Mouse (Mus musculus): Measurements from ENCODE around the gene Myo1d. TPM values are rescaled to one million over a fixed set of nuclear protein-coding genes. Genes with fewer than 3 reads are reported as not detected.

The Myo1d gene
- polyA plus RNA-seq, 2 experiments = 3.3 to 7.5 TPM

GRCm38 (mm10) chr11:80476222-80477189 is 303.3 kb downstream of the Myo1d start, which contains the start of gene Cdk5r1:
Cdk5r1 (plus strand) TSS chr11:80477023.
- Histone ChIP-seq H3K27me3 (ENCODE audit: control insufficient read depth, insufficient read depth, low read length) (no peaks in the 10 kb centered on the region; the same call in 1 of the 2 replicates), H3K9ac (replicated peaks) (peak within 1 kb of the TSS; percentile 37), H3K36me3 (replicated peaks; ENCODE audit: control insufficient read depth, insufficient read depth, low read depth) (peaks cover 15% of the 10 kb centered on the region), H3K4me1 (replicated peaks; ENCODE audit: control insufficient read depth in 2 of 2, insufficient read depth in 2 of 2, low read length in 1 of 2) (peaks cover 7 to 8% of the 10 kb centered on the region in 2 experiments; a peak in 2 of 4 replicates), H3K4me3 (ENCODE audit: insufficient read depth in 1 of 2, low read depth in 2 of 2, low read length in 2 of 2) (peak within 1 kb of the TSS; percentile 63 to 67), H3K27ac (no peak within 1 kb of the TSS), H3K4me2 (ENCODE audit: low read depth) (peak within 1 kb of the TSS; percentile 94), H3K9me3 (ENCODE audit: control insufficient read depth, low read length) (no peaks in the 10 kb centered on the region)
- peak; percentile 71 to 73 (median 72) for DNase-seq (ENCODE audit: low read depth in 3 of 3, low spot score in 3 of 3)
- TF ChIP-seq CTCF (IDR thresholded peaks at IDR 0.05; ENCODE audit: low read depth) (0 out of 2 replicates have a peak, but pooled peaks have one; percentile 33), EP300 (IDR thresholded peaks at IDR 0.05; ENCODE audit: low read depth) (no peak)
- peak; percentile 92 for ATAC-seq (ENCODE audit: insufficient read depth)
- under 1% methylated on average over 99 of the region's 116 CpGs for WGBS (ENCODE audit: insufficient replicate concordance)

- no peak for DNase-seq (ENCODE audit: low read depth in 3 of 3, low spot score in 3 of 3)
- Histone ChIP-seq H3K4me3 (ENCODE audit: insufficient read depth in 1 of 2, low read depth in 2 of 2, low read length in 2 of 2) (no peak overlapping the region), H3K27ac (no peak overlapping the region), H3K36me3 (replicated peaks; ENCODE audit: control insufficient read depth, insufficient read depth, low read depth) (peaks cover 20% of the 10 kb centered on the region), H3K27me3 (ENCODE audit: control insufficient read depth, insufficient read depth, low read length) (no peaks in the 10 kb centered on the region; the same call in 1 of the 2 replicates), H3K4me2 (ENCODE audit: low read depth) (no peak overlapping the region), H3K9me3 (ENCODE audit: control insufficient read depth, low read length) (no peaks in the 10 kb centered on the region), H3K9ac (replicated peaks) (no peak overlapping the region), H3K4me1 (replicated peaks; ENCODE audit: control insufficient read depth in 2 of 2, insufficient read depth in 2 of 2, low read length in 1 of 2) (peaks cover 7 to 8% of the 10 kb centered on the region in 2 experiments; a peak in 2 of 4 replicates)
- 78% methylated on average over 9 of the region's 9 CpGs for WGBS (ENCODE audit: insufficient replicate concordance)
- no peak for TF ChIP-seq EP300 (IDR thresholded peaks at IDR 0.05; ENCODE audit: low read depth)
- TF ChIP-seq CTCF (IDR thresholded peaks at IDR 0.05; ENCODE audit: low read depth) = no peak
- no peak for ATAC-seq (ENCODE audit: insufficient read depth)
These were observed 304.3 kb downstream of the Myo1d start for GRCm38 (mm10) chr11:80475544-80475943.

DNA sequence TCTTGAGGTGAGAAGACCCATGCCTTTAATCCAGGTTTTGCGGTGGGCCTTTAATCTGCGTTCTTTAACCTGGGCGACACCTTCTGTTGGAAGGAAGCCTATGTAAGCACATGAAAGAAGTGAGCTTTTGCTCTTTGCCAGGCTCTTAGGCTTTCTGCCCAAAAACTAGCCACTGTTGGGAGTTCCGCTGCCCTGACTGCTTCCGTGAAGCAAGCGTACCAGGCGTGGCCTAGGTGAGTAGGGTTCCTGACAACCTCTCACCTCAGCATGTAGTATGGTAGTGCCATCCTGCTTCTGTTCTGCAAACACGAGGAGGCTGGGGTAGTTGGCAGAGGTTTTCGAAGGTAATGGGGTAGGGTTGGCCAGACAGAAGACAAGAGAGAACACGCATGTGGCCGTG is 305.0 kb downstream of the Myo1d start:
- Histone ChIP-seq H3K4me1 (replicated peaks; ENCODE audit: control insufficient read depth in 2 of 2, insufficient read depth in 2 of 2, low read length in 1 of 2) (peaks cover 7 to 8% of the 10 kb centered on the region in 2 experiments; a peak in 2 of 4 replicates), H3K27me3 (ENCODE audit: control insufficient read depth, insufficient read depth, low read length) (no peaks in the 10 kb centered on the region; the same call in 1 of the 2 replicates), H3K4me3 (ENCODE audit: insufficient read depth in 1 of 2, low read depth in 2 of 2, low read length in 2 of 2) (no peak overlapping the region), H3K9ac (replicated peaks) (no peak overlapping the region), H3K9me3 (ENCODE audit: control insufficient read depth, low read length) (no peaks in the 10 kb centered on the region), H3K27ac (no peak overlapping the region), H3K4me2 (ENCODE audit: low read depth) (no peak overlapping the region), H3K36me3 (replicated peaks; ENCODE audit: control insufficient read depth, insufficient read depth, low read depth) (peaks cover 27% of the 10 kb centered on the region)
- WGBS (ENCODE audit: insufficient replicate concordance) = 85% methylated on average over 11 of the region's 11 CpGs
- DNase-seq (ENCODE audit: low read depth in 3 of 3, low spot score in 3 of 3) = no peak
- no peak for TF ChIP-seq EP300 (IDR thresholded peaks at IDR 0.05; ENCODE audit: low read depth)
- no peak for TF ChIP-seq CTCF (IDR thresholded peaks at IDR 0.05; ENCODE audit: low read depth)
- no peak for ATAC-seq (ENCODE audit: insufficient read depth)

- Histone ChIP-seq H3K4me1 (replicated peaks; ENCODE audit: control insufficient read depth in 2 of 2, insufficient read depth in 2 of 2, low read length in 1 of 2) (peaks cover 7 to 8% of the 10 kb centered on the region in 2 experiments; a peak in 2 of 4 replicates), H3K36me3 (replicated peaks; ENCODE audit: control insufficient read depth, insufficient read depth, low read depth) (peaks cover 34% of the 10 kb centered on the region), H3K9me3 (ENCODE audit: control insufficient read depth, low read length) (no peaks in the 10 kb centered on the region), H3K9ac (replicated peaks) (no peak overlapping the region), H3K27ac (no peak overlapping the region), H3K4me3 (ENCODE audit: insufficient read depth in 1 of 2, low read depth in 2 of 2, low read length in 2 of 2) (no peak overlapping the region), H3K27me3 (ENCODE audit: control insufficient read depth, insufficient read depth, low read length) (no peaks in the 10 kb centered on the region; the same call in 1 of the 2 replicates), H3K4me2 (ENCODE audit: low read depth) (no peak overlapping the region)
- ATAC-seq (ENCODE audit: insufficient read depth) = no peak
- WGBS (ENCODE audit: insufficient replicate concordance) = 39% methylated on average over 2 of the region's 2 CpGs
- TF ChIP-seq EP300 (IDR thresholded peaks at IDR 0.05; ENCODE audit: low read depth) (no peak), CTCF (IDR thresholded peaks at IDR 0.05; ENCODE audit: low read depth) (peak; percentile 46)
- no peak for DNase-seq (ENCODE audit: low read depth in 3 of 3, low spot score in 3 of 3)
These were observed 305.6 kb downstream of the Myo1d start for GRCm38 (mm10) chr11:80474175-80474691.

All from liver, embryonic 14.5 days (tissue).